ENCODE assay signal across 14 mouse cellular contexts in genomic region chr10:58548739-58549138, GRCm38 (mm10). TPM values are rescaled to one million over a fixed set of nuclear protein-coding genes. Genes with fewer than 3 reads are reported as not detected.
DNase-seq lines count a peak whose midpoint lies in the region; ATAC-seq lines count a peak whose summit lies in the region.
"Had no signal": no experiment of that assay in that cellular context is flagged by ENCODE, and none has a peak within 500 bp of the region (broad histone marks: within the 10 kb centered on the region; RNA-seq: fewer than 3 reads in every experiment).

No protein-coding gene starts in this region.

- no peaks in the 10 kb centered on the region for H3K36me3 ChIP-seq in kidney, embryonic 15.5 days
- H3K36me3 ChIP-seq: embryonic facial prominence, embryonic 12.5 days had no signal

- no peak for ATAC-seq in kidney, embryonic 15.5 days (replicated peaks; ENCODE audit: low FRiP score)
- ATAC-seq: hindbrain, postnatal 0 days had no signal

- peak; percentile 21 for DNase-seq in kidney, adult 18-20 months
- peak; percentile 10 for DNase-seq in lung, postnatal 36 days
- DNase-seq in lung, postnatal 25 days (ENCODE audit: low spot score): no peak
- peak; percentile 70 for DNase-seq in R1 (ENCODE audit: low read depth, low spot score)
- DNase-seq in kidney, postnatal 4 days: peak; percentile 21 to 25
- no peak for DNase-seq in frontal cortex, postnatal 14 days (ENCODE audit: low spot score in 2 of 2)
- no peak for DNase-seq in urinary bladder, postnatal 14 days (ENCODE audit: low spot score)
- DNase-seq: adrenal gland, adult 8-10 months; cerebellum, postnatal 10 days; right cerebral cortex, postnatal 14 days had no signal

- H3K9ac ChIP-seq in kidney, embryonic 15.5 days: no peak overlapping the region
- H3K9ac ChIP-seq: embryonic facial prominence, embryonic 12.5 days had no signal

- no peaks in the 10 kb centered on the region for H3K27me3 ChIP-seq in kidney, embryonic 15.5 days
- H3K27me3 ChIP-seq: embryonic facial prominence, embryonic 12.5 days had no signal

- no peak overlapping the region for H3K4me3 ChIP-seq in kidney, embryonic 15.5 days (replicated peaks)
- H3K4me3 ChIP-seq: embryonic facial prominence, embryonic 12.5 days; myocyte had no signal

- no peak overlapping the region for H3K27ac ChIP-seq in kidney, embryonic 15.5 days
- H3K27ac ChIP-seq: embryonic facial prominence, embryonic 12.5 days; hindbrain, postnatal 0 days had no signal

- H3K9me3 ChIP-seq in kidney, embryonic 15.5 days (replicated peaks): no peaks in the 10 kb centered on the region
- H3K9me3 ChIP-seq: embryonic facial prominence, embryonic 12.5 days had no signal

- H3K4me1 ChIP-seq in kidney, embryonic 15.5 days: no peaks in the 10 kb centered on the region
- H3K4me1 ChIP-seq: embryonic facial prominence, embryonic 12.5 days had no signal

- H3K4me2 ChIP-seq in kidney, embryonic 15.5 days: no peak overlapping the region
- H3K4me2 ChIP-seq: embryonic facial prominence, embryonic 12.5 days had no signal

RNA-seq across cellular contexts. Expression of gene Ccdc138, which starts 51.0 kb away (rescaled TPM):
- 10.1 and 10.7 TPM in 2 replicates for polyA plus RNA-seq in kidney, embryonic 15.5 days (2015; fragmentation: Nextera tagmentation; extraction: Ambion mirVana)

Comparison
In these comparisons a context has a peak if more than half of its experiments do, and no peak if none do; other contexts are left out.
1. DNase-seq: peak in kidney, adult 18-20 months (single experiment), lung, postnatal 36 days (single experiment), R1 (single experiment) and kidney, postnatal 4 days (2 of 2); none in lung, postnatal 25 days (single experiment), frontal cortex, postnatal 14 days (0 of 2) and urinary bladder, postnatal 14 days (single experiment).